Mouse (Mus musculus) cerebellum, adult 8-10 months (tissue): ENCODE results near the gene Pde6d.
"Not testable (repeated sequence)": the region's sequence is repeated elsewhere in the genome, so short reads cannot be mapped to it uniquely, and the experiment has no call there.

ENCODE experiments used
- DNase-seq: peaks from one replicate; pipeline ENCODE4 v3.0.0; 2022

Pde6d gene

DNA sequence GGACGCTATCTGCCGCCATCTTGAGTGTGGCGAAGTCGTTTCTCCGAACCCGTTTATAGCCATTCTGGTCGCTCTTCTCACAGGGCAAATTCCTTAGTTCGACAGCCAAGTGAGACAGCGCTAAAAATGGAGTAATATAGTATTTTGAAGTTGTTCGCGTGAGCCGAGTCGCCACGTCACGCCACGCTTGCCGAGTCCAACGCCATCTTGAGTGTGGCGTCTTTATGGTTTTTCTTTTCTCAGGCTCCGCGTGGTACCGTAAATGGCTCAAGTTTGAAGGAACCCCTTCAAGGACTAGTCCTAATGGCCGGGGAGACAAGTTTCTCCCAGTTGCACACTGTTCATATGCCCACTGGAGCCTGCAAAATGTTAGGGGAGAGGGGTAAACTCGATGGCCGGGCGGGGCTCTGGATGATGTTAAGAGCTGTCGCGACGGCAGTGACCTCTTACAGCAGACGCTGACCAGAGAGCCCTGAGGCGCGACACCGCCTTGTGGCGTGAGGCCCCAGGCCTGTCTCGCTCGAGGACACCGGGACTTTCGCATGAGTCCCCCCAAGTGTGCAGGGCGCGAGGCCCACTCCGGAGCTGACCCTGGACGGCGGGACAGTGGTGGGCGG is 56.8 kb downstream of the Pde6d start:
- peak; percentile 86 for DNase-seq

DNA sequence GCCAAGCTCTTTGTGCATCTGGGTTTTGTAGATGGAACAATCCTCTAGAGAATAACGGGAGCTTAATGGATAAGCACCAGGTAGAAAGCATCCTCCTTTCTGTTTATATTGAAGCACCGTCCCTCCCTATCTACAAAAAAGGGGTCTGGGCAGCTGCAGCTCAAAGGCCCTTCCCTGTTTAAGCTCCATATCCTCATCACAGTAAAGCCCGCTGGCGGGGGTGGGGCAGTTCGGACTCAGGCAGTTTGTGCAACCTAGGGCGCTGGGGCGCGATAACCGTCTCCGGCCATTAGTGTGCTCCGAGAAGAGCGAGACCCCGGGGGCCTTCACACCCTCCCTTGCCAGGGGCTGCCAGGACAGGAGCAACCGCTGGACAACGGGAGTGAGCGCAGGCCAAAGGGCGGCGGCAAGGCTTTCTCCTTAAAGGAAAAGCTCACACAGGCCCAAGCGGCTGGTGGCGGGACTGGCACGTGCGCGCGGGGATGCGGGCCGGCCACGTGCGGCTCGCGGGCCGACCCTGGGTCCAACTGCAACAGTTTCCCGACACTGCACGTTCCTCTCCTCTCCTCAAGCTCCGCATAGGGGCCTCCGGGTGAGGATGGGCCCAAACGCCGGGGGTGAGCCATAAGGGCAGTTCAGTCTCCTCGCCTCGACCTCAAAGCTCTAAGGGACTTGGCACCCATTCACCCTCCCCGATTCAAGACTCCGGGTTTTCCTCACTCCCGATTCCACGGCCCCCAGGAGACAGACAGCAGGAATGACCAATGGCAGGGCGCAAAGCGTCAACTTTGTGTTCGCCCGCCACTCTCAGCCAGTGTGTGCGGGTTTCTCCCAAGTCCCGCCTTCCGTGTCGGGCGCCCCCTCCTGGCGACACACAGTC is 57.6 kb downstream of the Pde6d start:
- DNase-seq = peak; percentile 100

DNA sequence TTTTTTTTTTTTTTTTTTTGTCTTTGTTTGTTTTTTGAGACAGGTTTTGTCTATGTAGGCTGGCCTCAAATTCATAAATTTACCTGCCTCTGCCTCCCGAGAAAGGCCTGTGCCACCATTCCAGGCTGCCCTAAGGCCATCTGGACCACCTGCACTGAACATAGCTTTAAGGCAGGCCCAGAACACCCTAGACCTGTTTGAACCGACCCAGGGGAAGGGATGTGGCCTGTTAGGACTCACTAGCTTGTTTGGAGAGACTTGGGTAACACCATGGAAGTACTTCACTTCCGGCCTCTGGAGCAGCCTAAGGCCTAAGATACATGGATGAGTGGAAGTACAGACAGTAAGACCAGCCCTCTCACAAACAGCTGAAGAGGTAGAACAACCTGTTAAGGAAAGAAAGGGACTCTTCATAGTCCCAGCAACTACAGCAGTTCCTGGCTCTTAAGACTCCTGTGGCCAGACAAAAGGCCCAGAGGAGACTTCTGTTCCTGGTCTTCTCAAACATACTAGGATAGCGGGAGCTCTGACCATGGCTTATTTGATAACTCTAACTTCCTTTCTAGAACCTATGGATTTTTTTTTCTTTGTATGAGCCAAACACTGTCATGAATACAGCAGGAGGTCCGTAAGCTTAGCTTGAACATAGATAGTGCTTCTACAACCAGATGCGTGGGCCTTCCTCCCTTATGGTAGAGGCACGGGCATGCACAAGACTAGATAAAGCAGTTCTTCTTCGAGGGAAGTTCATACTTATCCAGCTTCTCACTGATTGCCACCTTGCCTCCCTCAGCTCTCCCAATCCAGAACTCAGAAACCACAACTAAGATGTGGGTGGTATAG is 58.4 kb downstream of the Pde6d start:
- DNase-seq = no peak

DNA sequence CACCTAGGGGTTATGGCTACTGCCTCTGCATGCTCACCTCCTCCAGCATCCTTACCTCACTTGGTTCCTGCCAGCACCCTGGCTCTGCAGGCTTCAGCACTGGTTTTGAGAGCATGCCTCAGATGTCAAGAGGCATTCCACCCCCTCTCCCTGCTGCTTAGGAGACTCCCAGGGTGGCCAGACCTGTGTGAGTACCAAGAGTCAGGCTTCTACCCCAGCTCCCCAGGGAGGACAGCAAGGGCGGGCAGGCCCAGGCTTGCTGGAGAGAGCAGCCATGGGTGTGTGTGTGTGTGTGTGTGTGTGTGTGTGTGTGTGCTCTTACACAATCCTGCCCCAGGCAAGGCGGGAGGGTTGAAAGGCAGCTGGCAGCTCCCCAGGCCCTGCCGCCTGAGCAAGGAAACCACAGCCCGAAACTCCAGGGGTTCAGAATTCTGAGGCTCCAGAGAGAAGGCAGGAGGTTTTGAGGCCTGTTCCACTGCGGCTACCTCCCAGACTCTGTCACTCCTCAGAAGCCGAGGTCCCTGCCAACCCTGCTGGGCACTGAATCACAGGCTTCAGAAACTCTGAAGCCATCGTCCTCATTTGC is 60.0 kb downstream of the Pde6d start:
- peak; percentile 43 for DNase-seq

DNA sequence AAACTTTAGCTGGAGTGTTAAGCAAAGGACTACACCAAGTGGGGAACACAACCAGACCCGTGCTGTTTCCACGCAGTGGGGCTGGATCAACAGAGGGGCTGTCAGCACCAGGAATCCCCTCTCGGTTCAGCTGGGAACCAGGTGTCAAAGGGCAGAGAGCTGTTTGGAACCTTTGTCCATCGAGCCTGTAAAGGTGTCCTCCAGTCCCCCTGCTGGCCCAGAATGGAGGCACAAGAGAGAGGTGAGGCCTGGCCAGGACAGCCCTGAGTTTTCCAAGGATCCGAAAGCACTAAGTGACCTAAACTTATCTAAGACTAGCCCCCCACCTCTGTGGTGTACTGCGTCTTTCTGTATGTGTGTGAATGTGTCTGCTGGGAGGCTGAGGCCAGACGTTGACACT is 62.1 kb downstream of the Pde6d start:
- DNase-seq = no peak

DNA sequence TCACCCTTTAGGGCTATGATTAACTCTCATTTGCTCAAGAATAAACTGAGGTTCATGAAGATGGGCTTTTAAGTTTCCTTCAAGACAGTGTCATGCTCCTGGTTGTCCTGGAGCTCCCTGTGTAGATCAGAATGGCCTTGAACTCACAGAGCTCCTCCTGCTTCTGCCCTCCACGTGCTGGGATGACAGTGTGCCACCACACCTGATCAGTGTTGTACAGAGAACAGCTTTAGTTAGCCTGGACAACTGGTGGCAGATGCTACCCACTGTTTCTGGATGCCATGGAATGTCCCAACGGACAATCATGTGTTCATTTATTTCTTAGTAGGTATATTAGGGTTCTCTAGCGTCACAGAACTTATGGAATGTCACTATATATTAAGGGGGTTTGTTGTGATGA is 65.4 kb downstream of the Pde6d start:
- DNase-seq = no peak

DNA sequence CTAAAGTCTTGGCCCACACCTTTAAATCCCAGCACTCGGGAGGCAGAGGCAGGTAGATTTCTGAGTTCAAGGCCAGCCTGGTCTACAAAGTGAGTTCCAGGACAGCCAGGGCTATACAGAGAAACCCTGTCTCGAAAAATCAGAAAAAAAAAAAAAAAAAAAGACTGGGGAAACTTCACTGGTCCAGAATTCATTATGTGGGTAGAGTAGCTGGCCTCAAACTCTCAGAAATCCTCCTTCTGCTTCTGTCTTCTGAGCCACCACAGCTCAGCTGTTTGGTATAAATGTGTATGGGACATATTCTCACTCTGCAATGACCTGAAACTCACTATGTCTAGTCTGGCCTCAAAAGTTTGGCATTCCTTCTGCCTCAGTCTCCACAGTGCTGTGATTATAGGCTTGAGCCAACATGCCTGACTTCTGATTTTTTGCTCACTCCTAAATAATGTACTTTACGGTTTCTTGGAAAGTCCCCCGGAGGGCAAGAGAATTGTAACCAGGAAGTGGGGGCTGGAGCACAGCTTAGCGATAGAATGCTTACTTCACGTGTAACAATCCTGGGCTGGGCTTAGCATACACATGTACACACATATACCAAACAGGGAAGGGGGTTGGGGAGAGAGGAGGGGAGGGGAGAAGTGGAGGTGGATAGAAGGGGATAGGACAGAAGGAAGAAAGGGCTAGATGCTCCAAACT is 66.6 kb downstream of the Pde6d start:
- DNase-seq = no peak

DNA sequence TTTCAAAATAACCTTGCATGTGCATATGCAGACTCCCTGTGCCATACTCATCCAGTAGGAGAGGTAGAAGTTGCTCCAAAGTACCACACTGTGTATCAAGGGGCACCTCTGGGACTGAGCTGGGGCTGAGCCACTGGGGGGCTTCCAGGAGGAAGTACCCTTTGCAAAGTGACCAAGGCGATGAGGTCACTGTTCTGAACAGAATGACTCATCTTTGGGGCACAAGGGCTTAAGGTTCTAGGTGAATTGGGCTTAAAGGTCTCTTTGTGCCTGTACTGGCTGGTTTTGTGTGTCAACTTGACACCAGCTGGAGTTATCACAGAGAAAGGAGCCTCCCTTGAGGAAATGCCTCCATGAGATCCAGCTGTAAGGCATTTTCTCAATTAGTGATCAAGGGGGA is 69.4 kb downstream of the Pde6d start:
- not testable (repeated sequence) for DNase-seq

DNA sequence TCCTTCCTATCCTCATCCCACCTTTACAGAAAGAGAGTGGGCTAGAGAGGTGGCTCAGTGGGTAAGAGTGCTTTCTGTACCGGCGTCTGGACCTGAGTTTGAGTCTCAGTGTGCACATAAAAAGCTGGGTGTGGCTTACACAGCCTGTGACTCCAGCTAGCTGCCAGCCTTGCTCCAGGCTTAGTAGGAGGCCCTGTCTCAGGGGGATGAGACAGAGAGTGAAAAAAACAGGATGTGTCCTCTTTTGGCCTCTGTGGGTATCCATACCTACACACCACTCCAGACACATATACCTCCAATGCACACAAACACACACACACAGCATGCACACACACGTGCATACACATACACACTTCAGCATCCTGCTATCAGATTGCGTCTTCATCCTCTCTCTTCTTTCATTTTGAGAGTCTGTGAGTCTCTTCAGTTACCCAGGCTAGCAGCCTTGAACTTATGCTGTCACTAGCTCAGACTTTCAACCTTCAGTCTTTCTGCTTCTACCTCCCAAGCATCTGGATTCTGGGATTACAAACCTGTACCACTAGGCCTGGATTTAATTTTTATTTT is 70.2 kb downstream of the Pde6d start:
- DNase-seq = no peak

DNA sequence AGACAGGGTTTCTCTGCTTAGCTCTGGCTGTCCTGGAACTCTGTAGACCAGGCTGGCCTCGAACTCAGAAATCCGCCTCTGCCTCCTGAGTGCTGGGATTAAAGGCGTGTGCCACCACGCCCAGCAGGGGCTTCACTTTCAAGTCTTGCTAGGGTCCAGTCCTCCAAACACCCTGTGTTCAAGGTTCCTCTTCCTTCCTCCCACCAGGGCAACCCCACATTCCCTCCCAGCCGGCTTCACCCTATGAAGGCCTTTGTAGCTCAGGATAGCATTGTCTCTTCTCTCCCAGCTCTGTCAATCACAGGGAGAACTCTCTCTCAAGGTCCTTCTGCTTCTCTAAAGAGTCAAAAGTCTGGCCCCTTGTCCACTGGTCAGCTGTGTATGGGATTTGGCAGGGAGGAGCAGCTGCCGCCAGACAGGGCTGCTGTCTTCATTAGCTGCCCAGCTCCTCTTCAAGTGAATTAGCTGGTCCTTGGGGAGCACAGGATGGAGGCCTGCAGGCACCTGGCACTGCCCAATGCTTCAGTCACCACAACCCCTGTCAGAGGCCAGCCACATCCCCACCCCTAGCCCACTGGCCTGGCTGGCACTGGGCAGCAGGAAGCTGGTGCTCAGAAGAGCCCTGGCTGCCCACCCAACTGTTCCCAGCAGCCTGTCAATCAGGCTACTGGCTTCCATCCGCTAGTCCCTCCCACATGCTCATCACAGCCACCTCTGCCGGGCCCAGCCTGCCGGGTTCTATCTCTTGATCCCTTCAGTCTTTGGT is 71.6 kb downstream of the Pde6d start:
- DNase-seq = no peak

DNA sequence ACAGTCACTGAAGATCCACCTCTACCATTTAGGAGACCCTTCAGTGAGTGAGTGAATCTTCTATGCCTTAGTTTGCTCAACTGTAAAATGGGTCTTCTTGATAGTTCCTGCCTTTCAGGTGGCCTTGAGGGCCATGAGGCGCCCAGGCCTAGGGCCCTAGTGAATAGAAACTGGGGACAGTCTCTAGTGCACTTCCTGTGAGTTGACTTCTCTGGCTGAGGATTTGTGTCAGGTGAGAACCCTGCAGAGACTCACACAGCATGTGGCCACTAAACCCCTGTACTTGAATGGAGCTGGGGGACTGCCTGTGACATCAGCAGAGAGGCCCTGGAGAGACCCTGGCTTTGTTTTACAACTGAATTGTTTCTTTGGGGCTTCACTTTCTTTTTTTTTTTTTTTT is 72.2 kb downstream of the Pde6d start:
- DNase-seq = no peak

DNA sequence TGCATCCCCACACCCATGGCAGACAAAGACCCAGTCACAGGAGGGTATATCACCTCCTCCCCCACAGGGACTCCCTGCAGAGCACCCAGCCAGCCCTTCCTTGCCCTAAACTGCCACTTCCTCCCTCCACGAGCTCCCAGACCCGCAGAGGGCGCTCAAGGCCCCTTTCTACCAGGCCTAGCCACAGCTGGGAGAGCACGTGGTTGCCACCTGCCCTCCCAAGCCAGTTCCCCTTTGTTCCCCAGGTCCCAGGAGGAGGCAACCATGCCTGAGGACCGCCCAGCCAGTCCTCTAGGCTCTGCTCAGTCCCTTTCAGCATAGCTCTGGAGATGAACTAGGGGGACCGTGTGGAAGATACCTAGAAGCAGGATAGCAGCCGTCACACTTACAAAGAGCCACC is 73.0 kb downstream of the Pde6d start:
- DNase-seq = no peak

DNA sequence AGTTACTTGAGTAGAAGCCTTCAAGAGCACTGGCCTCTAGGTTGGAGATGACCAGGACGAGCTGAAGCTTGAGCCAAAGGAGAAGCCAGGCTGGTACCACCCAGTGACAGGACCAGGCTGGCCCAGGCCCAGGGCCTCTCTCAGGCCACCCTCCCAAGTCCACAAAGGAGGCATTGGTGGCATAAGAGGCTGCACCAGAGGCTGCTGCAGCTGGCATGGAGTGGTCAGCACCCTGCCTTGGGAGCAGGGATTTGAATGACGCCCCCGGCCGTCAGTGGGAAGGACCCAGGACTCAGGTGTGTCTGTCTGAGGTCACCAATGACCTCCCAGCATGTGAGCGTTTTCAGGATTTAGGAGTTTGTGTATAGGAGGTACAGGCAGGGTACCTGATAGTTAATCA is 74.6 kb downstream of the Pde6d start:
- DNase-seq = no peak

DNA sequence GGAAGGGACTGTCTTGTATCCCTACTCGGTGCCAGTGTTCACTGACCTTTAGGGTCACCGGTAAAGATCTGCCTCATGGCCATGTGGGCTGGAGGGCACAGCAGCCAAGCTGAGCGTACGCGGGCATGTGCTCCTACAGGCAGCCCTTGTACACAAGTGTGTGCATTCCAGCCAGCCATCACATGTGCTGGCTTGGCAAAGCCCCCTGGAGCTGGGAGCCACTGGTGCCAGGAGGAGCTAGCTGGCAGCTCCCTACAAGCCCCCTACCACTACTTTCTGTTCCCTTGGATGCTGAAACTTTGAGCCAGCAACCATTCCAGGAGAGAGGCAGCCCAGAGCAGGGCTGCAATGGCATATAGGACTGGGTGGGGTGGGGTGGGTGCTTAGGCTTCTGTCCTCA is 76.0 kb downstream of the Pde6d start:
- DNase-seq = no peak

DNA sequence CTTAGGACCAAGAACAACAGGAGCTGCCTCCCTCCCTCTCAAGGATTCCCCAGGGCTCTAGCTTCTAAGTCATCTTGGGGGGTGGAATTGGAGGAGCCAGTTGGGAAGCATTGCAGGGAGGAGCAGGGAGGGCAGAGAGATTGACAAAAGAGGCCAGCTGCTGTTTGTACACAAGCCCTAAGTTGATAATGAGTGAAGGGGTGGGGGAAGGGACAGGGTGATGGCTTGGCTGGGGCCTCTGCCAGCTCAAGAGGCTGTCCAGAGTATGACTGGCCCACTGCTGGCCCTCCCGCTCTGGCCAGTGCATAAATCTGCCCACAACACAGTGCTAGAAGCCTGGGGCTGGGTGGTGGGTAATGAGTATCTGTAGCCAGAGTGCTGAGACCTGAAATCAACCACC is 77.0 kb downstream of the Pde6d start:
- DNase-seq = no peak

DNA sequence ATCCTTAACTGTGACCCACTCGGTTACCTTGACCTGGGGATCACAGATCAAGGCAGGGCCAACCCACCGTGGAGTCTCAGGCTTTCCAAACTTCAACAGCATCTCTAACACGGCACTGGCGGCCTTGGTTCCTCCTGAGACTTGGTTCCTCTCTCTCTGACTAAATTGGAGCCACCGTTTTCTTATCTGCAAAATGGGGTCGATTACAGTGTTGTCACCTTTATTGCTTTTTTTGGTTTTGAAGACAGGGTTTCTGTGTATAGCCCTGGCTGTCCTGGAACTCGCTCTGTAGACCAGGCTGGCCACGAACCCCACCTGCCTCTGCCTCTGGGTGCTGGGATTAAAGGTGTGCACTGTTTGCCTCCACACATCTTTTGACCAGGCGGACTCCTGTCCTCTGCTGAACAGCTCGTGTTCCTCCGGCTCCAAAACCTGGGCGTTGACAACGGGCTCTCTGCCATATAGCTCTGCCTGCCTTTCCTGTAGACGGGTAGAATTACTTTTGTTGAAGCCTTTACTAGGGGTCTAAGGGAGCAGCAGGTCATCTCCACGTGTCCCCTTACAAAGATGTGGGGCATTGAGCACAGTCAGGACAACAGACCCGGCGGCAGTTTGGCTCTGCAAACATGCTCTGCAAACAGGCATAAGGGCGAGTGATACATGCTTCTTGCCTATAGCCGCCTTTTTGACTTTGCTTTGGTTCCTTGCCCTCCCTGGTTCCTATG is 77.6 kb downstream of the Pde6d start:
- DNase-seq = no peak

DNA sequence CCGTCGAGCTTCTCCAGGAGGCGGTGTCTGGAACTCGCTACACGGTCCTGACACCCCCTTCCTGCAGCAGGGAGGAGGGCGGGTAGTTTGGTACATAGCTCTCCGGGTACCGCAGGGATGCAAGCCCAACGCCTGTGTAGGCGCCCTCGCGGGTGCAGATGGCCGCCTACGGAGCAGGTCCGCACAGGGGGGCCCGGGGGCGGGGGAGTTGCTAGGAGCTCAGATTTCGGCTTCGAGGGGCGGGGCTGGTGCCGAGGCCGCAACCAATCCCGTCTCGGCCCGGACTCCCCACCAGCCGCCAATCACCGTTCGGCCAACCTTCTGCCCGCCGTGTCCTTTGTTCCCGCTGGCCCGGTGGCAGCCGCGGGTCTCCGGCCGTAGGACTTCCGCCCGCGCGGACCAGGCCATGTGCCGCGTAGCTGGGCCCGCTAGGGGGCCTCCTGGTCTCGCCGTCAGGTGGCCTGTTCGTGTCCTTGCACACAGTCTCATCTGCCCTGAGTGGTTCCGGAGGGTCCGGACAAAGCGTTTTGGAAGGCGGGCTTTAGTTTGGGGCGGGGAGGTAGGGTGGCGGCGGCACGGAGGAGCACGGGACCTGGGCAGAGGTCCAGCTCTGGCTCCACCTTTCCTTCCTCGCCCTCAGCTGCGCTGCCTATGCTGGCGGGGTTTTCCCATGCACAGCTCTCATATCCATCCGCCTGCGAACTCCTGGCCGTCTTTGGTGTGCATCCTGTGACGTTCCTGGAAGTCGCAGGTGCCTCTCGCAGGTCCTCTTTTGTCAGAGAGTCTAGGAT is 78.3 kb downstream of the Pde6d start:
- peak; percentile 92 for DNase-seq

DNA sequence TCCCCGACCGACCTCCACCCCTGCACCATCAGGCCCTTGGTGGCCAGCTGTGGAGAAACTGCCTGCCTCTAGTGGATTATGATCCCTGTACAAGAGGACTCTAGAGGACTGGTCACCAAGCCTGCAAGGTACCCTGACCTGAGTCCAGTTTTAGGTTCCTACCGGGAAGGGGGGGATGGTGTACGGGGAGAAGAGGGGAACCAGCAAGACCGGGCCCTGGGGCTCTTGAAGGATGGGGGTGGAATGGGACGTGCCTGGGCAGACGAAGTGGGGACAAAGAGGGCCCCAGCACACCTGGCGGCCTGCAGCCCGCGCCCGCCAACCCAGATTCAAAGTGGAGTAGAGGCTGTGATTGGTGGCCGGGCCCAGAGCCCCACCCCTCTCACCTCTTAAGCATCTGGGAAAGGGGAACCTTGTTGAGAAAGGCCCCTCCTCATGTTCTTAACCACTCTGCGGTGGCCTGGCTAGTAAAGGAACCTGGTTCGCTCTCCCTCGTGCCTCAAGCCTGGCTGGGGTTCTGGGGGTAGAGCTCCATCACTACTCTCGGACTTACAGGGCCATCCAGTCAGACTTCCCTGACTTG is 79.2 kb downstream of the Pde6d start:
- DNase-seq = no peak

DNA sequence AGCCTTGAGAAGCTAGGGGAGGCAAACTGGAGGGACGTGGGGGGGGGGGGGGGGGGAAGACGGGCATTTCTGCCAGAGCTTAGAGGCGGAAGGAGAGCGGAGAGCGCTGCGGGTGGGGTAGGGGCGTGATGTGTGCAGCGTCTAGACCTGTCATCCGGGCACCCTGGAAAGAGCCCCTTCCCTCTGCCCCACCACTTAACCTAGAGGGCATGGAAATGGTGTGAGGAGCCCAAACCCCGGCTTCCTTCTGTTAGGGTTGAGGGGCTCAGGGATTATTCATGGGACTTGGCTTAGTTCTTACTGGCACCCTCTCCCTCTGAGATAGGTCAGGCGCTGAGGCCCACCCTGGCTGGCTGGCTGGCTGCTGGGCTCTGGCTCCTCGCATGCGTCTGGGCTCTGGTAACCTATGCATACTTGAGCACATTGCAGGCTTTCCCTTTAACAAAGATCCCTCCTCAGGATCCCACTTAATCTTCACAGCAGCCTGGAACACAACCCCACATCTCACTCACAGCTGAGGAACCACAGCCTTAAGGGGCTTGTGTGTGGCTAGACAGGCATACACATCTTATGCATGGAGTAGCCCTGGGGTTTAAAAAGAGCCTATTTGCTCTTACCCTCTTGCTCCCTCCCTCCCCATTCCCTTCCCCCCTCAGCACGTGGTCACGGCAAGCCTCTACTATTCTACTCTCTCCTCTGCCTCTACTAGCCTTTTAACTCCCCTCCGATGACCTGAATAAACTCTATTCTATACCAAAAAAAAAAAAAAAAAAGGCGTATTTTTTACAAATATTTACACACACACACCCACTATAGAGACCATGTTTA is 80.0 kb downstream of the Pde6d start:
- DNase-seq = no peak
